Mouse (Mus musculus) Patski (cell line): Measurements from ENCODE around the gene Zc3h13. TPM values are rescaled to one million over a fixed set of nuclear protein-coding genes. Genes with fewer than 3 reads are reported as not detected.

Source experiments
- ATAC-seq: fragments of 100-300 bp; one replicate; pipeline ENCODE4 v1.8.0; 2021
- CTCF ChIA-PET: fragments of 350-600 bp; sonication (Branson Sonifier 250); formaldehyde crosslinking; loops from one replicate; lab custom pipeline; 2022; ENCODE audit warnings: inconsistent platforms; lab: Charles Lee
- POLR2A ChIA-PET: fragments of 350-600 bp; sonication (Branson Sonifier 250); formaldehyde crosslinking; loops from one replicate; lab custom pipeline; 2022; ENCODE audit warnings: antibody characterized with exemption, inconsistent platforms; lab: Charles Lee
- DNase-seq: peaks from one replicate; pipeline ENCODE4 v3.0.0-alpha.2; 2011; ENCODE audit warnings: low read depth, low spot score
- H3K27me3 ChIP-seq: fragments of 371-371 bp; one replicate; pipeline ENCODE4 v1.5.1; 2021
- CTCF ChIP-seq: fragments of 100-300 bp; IDR thresholded peaks from one replicate; pipeline ENCODE4 v1.5.1; 2021
- in situ Hi-C: fragments of 300-500 bp; cut with MboI; formaldehyde crosslinking; loops from 3 replicates; pipeline ENCODE4 v1.11.1; 2018; ENCODE audit warnings: low pct_unique_long_range_greater_than_20kb, mixed read lengths
- polyA plus RNA-seq: library from polyadenylated mRNA; unstranded; gene quantifications from one replicate; pipeline ENCODE4 v1.2.3, GENCODE M21; 2021

Zc3h13 gene
- polyA plus RNA-seq, 1 experiment from 2014 or later = 23.2 TPM

DNA sequence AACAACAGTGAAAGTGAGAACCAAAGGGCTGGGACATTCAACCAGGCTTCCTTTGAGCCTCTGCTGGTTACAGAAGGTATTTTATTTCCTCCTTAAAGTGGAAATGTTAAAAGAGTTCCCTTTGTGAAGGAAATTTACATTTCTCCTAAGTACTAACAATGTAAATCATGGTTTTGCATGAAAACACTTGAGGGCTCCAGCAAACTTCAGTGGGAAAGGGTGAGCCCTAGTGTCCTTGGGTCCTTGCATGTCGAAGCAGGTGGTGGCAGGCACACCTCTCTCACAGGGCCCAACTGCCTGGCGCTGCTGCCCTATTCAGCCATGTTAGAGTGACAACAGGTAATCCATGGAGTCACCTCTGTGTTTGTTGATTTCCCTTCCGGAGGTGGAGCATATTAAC lies 83.3 kb downstream of the Zc3h13 start:
- TF ChIP-seq CTCF = no peak
- no peaks in the 10 kb centered on the region for H3K27me3 ChIP-seq
- ChIA-PET POLR2A (no interaction called here), CTCF (interaction anchor here (0.7 kb wide), 1 partner anchor 1789 kb away, joined by 3 read pairs; no protein-coding TSS in a partner anchor)
- no peak for ATAC-seq
- in situ Hi-C loops = no loop called here
- DNase-seq = no peak

DNA sequence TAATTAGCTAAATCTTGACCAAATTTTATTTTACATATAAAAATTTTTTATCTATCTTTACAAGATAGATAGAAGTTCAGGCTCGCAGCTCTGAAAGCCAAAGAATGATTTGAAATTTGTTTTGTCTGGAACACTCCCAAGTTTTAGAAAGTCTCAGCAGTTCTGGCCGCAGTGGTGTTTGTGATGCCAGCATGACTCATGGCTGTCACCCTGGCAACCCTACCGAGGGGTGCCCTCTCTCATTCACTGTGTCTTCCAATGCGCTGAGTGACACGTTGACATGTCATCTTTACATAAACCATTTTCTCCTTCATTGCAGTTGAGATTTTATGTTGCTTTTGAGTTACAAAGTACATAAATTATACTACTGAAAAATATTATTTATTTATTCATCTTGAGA lies 85.7 kb downstream of the Zc3h13 start:
- DNase-seq (peak; percentile 43), ATAC-seq (peak; percentile 56)
- TF ChIP-seq CTCF = no peak
- CTCF ChIA-PET = no interaction called here
- POLR2A ChIA-PET = no interaction called here
- in situ Hi-C loops = no loop called here
- no peaks in the 10 kb centered on the region for H3K27me3 ChIP-seq

DNA sequence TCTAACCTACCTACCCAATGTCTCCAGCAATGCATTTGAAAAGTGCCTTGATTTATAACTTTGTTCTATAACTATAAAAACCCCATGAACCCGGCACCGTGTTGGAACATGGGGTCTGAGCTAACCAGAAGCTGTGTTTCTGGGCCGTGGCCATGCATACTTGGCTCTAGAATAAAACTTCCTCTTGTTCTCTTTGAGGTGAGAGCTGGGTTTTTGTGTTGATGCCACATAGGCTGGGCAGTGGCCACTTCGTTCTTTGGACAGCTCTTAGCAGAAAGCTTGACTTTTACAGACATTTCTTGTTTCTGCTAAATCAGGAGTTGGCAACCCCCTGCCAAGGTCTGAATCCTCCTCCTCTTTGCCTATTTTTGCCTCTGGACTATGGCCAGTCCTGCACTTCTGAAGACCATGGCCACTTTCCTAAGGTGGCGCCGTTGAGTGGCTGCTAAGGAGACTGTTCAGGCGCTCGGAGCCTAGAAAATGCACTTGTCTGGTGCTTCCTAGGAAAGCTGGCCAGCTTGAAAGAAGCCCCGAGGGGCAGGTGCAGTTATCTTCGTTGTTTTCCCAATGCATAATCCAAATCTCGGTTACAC lies 90.9 kb downstream of the Zc3h13 start:
- no peak for ATAC-seq
- in situ Hi-C loops = no loop called here
- ChIA-PET CTCF (no interaction called here), POLR2A (no interaction called here)
- peaks cover 7% of the 10 kb centered on the region for H3K27me3 ChIP-seq
- no peak for TF ChIP-seq CTCF
- DNase-seq = no peak

DNA sequence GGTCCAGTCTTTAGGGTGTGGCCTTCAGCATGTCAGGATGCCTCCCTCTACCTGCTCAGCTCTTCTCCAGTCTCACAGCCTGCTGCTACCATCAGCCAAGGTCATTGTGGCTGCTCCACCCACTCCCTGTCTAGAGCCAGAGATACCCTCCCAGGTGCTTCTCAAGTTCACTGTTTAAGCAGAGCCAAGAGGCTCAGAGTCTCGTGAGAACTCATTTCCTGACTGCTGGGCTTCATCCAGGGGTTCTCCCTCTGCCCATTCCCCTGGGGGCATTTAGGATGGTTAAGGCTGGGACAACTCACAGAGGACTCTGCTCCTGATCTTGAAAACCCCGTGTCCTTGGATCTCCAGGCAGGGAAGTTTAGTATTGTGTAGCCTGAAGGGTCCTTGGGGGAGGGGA lies 92.1 kb downstream of the Zc3h13 start:
- no peak for ATAC-seq
- CTCF ChIA-PET = no interaction called here
- TF ChIP-seq CTCF = no peak
- POLR2A ChIA-PET = no interaction called here
- DNase-seq = no peak
- in situ Hi-C loops = no loop called here
- peaks cover 14% of the 10 kb centered on the region for H3K27me3 ChIP-seq

DNA sequence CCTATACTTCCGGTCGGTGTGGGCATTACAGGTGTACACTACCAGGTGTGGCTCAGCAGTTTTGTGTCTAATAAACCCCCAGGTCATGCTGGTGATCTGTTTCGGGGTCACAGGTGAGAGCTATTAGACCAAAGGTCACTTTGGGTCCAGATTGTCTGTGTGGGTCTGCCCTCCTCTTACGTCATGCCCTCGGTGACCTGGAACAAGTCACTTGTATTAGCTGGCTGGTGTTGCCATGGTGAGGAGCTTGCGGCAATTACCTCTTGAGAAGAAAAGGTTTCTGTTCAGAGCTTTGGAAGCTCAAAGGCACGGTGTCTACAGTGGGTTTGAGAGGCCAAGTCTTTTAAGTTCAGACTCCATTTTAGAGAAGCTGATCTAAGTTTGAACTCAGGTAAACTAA lies 93.4 kb downstream of the Zc3h13 start:
- ChIA-PET POLR2A (no interaction called here), CTCF (no interaction called here)
- in situ Hi-C loops = no loop called here
- DNase-seq (no peak), ATAC-seq (no peak)
- H3K27me3 ChIP-seq = peaks cover 16% of the 10 kb centered on the region
- no peak for TF ChIP-seq CTCF

Other genes with a start within 250 kb of the Zc3h13 start
- gene Lrrc63, start 153.5 kb upstream of the Zc3h13 start, polyA plus RNA-seq = not detected
- 0.40 TPM for gene Lcp1, start 153.3 kb upstream of the Zc3h13 start, polyA plus RNA-seq
- not detected for gene Cpb2, start 42.1 kb upstream of the Zc3h13 start, polyA plus RNA-seq
- not detected for gene Siah3, start 171.6 kb downstream of the Zc3h13 start, polyA plus RNA-seq